Mouse (Mus musculus) cerebellum, adult 2 months (tissue): Measurements from ENCODE around the gene Olfr6.

Experiments used
- CTCF ChIP-seq: fragments of 200-500 bp; IDR thresholded peaks from 2 replicates; pipeline ENCODE4 v1.5.1; 2011; ENCODE audit warnings: low read depth, mild to moderate bottlenecking, control low read depth, low read length, moderate library complexity, borderline replicate concordance; ENCODE audit not compliant: insufficient read depth
- POLR2A ChIP-seq: fragments of 200-500 bp; IDR thresholded peaks from 2 replicates; pipeline ENCODE4 v1.6.1; 2011; ENCODE audit warnings: low read length, control low read depth, borderline replicate concordance; ENCODE audit not compliant: insufficient read depth

GRCm38 (mm10) chr7:107005972-107006371 lies 42.2 kb upstream of the Olfr6 start, which contains the start of gene Olfr2:
- TF ChIP-seq POLR2A (no peak), CTCF (no peak)
